Mouse (Mus musculus) erythroblast, adult 5-6 weeks (primary cell): ENCODE data around the gene Pdilt. TPM values are rescaled to one million over a fixed set of nuclear protein-coding genes. Genes with fewer than 3 reads are reported as not detected.

Source experiments
- ATAC-seq: replicated peaks from 2 replicates; pipeline ENCODE4 v1.8.0; 2016; ENCODE audit warnings: moderate number of reproducible peaks, mild to moderate bottlenecking, moderate TSS enrichment, inconsistent platforms; ENCODE audit not compliant: poor library complexity, low FRiP score, severe bottlenecking
- total RNA-seq, 2 experiments: library from RNA; stranded (forward) in 1 of 2; stranded (reverse) in 1 of 2; fragments of 150-400 nt in 1 of 2; fragments of 200-764, 138-1000 nt in 1 of 2; gene quantifications; 2 replicates each; pipeline versions ENCODE4 v1.2.3 to v1.2.4; 2015 to 2017; ENCODE audit warnings: low replicate concordance in 2 of 2

Pdilt gene
- total RNA-seq, 2 experiments from 2014 or later = not detected

DNA sequence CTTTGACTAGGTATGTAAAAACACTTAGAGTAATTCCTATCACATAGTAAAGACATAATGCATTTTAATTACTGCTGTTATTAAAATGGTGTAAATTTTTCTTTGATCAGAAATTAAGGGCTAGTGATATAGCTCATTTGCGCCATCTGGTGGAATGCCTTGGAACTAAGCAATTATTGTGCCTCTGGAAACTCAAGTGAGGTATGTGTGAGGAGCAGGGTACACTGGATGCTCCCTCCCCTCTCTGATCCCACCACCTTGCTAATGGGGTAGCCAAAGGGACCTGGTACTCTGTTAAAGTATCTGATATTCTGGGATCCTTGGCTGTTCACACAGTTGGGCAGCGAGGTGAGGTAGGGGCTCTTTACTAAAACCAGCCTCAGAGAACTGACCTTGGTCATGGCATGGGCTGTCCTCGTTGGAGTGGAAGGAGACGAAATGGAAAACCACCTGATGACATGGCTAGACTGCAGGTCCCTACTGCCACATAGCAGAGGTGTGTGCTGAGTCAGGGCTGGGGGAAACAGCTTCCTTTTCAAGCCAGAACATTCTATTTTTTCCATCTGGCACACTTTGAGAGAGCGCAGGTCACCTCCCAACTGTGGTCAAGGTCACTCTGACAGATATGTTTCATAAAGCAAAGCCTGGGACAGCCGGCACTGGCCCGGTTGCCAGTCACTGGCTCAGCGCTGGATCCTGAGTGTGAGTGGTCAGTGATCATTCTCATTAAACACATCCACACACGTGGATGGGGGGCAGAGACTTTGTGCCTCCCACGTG lies 7.6 kb downstream of the Pdilt start:
- no peak for ATAC-seq

DNA sequence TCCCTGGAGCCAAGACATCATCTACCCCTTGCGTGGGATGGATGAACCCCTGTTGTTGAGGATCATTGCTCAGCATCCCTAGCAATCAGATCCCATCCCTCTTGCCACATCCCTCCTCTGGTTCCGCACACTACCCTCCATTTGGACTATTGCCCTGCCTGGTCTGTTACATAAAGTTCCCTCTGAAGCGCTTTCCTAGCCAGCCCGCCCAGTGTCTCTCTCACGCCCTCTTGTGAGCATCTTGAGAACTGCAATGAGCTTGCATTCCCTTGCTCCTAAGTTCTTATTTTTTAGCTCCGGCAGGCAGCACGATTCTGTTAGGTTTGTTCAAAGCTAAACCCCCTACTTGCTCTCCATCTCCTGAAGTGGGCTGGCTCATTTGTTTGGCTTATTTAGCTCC lies 10.2 kb downstream of the Pdilt start:
- ATAC-seq = no peak

DNA sequence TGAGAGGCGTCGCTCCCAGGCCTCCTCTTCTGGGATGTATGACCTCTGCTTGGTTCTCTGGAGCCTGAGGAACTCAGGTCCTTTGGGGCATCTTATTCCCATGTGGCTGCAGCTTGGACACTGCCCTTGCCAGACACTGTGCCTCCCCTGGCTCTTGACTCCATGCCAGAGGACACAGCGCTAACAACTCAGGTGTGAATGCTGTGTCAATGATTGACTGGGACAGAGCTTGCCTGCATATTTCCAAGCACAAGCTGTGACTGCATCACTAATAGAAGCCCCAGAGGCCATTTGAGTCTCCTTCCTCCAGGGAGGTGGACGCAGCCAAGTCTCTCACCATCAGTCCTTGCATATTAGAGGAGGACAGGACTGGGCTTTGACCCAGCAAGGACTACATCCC lies 12.1 kb downstream of the Pdilt start:
- no peak for ATAC-seq

DNA sequence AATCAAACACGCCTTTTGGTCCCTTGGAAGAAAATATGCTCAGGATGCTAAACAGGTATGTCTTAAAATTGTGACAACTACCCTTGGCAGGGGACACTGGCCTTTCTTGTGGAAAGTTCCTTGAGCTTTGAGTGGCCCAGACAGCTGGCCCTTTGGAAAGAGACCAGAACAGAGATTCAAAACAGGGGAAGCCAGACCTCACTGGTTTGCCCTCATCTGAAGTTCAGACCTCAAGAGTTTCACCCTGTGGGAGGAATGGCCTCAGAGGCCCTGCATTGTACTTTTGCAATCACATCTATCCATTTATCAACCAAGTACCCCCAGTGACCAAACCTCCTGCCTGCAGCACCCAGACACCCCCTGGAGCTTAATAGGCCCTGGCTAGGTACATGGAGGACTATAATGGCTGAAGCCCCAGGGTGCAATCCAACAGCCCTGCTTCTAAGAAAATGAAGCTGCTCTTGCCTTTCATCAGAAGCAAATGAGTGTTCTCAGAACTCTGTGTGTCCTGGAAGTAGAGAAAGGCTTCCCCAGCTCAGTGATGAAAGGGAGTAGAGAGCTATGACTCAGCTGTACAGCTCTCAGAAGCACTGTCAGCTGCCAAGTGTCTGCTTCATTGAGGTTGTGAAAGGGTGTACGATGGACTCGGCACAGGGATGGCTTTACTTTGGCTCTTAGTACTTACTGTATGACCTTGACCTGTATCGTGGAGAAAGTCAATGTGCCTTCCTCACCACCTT lies 33.1 kb downstream of the Pdilt start:
- no peak for ATAC-seq

DNA sequence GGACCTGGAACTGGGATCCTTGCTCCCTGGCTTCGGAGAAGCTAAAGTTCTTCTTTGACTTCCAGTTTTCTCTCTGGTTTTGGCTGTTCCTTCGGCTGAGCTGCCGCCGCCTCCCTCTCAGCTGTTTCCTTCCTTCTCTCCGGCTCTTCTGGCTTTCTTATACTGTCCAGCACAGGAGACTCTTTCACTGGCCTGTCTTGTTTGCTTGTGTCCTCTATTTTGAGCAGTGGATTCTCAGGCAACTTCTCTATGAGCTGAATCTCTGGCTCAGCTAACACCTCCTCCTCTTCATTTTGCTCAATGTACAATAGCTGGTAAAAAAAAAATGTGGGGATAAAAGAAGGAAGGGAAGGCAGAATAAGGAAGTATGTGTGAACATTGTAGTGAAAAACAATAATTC lies 36.6 kb downstream of the Pdilt start:
- ATAC-seq = no peak

DNA sequence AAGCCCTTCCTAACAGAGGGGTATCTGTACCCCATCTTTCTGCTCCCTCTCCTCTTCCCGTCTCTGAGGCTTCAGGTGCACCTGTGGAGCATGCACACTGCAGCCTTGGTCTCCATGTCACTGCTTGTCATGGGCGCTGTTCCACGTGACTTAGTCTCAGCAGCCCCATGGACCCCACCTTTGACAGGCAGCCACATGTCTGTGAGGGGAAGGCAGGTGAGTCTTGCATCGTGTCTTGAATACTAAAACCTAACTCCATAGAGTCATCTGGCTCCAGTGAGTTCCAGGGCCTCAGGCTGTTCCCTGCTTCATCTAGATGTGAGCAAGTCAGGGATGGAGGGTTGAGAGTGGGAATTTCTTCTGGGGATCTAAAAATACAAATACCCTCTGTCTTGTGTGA lies 39.1 kb downstream of the Pdilt start:
- ATAC-seq = no peak

DNA sequence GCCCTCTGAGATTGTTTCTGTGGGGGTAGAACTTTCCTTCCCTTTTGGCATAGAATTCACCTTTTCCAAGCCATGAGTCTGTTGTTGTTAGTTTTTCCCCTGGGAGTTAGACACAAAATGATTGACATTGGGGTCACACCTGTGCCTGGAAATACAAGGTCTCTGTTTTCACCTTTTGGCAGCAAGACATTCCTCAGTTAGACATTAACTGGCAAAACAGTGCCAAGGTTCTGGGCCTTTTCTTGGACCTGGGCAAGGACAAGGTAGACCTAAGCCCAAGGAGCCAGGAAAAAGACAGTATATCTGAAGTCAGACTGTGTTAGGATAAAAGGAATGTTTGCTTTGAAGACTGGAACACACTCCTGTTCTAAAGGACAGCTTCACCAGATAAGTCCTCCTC lies 44.0 kb downstream of the Pdilt start, which contains the start of gene Umod:
TSS of gene Umod (minus strand) at position 27 of the 400 bp plus-strand sequence.
- no peak for ATAC-seq

DNA sequence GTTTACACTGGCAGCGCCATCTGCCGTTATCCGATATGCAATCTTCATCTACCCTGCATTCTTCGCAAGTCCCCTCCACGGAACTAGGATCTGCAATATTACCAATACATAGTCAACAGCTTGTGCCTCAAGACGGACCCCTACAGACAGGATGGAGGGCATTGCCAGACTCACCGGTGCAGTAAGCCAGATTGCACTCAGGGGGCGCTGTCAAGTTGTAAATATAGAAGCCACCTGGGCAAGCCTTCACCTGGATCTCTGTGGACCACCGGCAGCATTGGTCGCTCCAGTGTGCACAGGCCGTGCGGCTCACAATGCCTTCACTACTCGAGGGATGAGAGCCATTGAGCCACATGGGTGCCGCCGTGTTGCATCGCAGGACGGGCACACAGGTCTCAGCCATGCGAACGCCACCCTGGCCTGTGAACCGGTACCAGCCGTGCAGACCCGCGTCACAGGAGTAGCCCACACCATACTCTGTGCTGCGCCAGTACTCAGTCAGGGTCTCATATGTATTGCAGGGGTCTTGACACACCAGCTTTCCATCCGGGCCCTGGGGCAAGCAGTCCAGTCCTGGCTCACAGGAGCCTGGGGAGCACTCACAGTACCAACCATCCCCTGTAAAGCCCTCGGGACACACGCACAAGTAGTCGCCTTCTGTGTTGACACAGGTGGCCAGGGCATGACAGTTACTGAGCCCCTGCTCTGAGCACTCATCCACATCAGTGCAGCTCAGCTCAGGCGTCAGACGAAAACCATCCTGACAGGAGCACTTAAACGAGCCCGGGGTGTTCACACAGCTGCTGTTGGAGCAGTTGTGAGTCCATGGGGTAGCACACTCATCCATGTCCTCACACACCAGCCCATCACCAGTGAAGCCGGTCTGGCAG lies 46.5 kb downstream of the Pdilt start:
- ATAC-seq = no peak

DNA sequence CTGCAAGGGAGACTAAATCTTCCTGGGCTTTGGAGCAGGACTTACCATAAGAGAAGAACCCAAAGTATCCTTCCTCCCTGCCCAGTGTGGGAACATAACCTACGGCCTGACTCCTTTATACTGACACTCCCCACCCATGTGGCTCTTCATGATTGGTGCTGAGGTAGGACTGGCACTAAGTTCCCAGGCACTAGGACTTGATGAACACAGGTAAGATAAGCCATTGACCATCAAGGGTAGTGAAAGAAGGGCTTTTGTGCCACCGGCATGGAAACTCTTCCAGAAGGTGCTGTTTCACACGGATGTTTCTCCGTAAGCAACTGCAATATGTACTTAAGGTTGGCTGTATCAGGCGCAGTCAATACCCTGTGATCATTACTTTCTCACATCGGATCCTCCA lies 64.1 kb downstream of the Pdilt start, which contains the start of gene Gp2:
TSS of gene Gp2 (minus strand) at position 101 of the 400 bp plus-strand sequence.
- no peak for ATAC-seq

DNA sequence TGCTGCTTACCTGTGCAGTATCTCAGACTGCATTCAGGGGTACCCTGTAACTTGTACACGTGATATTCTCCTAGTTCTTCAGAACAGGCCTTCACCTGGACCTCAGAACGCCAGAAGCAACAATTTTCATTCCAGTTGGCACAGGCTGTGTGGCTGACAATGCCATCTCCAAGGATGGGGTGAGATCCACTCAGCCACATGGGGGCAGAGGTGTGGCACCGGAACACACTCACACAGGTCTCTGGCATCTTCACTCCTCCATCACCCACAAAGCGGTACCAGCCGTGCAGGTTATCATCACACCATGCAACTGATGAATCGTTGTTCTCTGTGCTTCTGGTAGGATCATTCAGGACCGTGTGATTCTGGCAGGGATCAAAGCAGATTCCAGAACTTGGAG lies 69.1 kb downstream of the Pdilt start:
- no peak for ATAC-seq

DNA sequence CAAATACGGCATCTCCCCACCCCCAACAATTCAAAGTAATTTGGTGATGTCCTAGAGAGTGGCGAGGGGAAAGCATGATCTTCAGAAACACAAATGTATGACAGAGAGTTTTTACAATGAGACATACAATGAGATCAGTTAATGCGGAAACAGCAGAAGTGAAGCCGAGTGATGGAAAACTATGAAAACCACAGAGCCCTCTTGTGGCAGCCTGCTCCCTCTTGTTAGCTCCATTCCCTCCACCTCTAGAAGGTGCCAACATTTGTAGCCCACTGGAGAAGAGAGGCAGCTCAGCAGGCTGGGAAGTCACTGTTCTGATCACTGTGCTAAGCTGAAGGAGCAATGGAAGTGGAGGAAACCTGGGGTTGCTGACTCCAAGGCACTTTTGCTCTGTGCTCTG lies 79.4 kb downstream of the Pdilt start:
- ATAC-seq = no peak

DNA sequence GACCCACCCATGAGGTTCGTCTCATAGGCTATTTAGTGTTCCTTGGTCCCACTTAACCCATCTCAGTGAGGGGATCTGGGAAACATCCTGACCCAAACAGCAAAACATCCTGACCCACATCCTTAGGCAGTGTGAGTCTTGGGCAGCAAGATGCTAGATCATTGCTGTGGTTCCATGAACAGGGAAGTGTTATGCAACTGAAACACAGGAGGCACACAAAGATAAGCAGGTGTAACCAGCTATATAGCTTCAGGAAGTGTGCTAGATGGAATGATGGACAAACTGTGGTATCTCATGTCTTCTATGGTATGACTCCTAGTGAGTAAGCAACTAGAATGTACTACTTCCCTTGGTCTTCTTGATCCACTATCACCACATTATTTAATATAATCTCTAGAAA lies 81.4 kb downstream of the Pdilt start:
- no peak for ATAC-seq

Other genes with a start within 250 kb of the Pdilt start
- gene Gp2, start 64.2 kb downstream of the Pdilt start, total RNA-seq (2015; ENCODE audit: low replicate concordance) = not detected in 2 replicates
- not detected in 2 replicates for gene Gp2, start 64.2 kb downstream of the Pdilt start, total RNA-seq (2017; ENCODE audit: low replicate concordance)
- not detected in 2 replicates for gene Umod, start 44.2 kb downstream of the Pdilt start, total RNA-seq (2015; ENCODE audit: low replicate concordance)
- not detected in 2 replicates for gene Umod, start 44.2 kb downstream of the Pdilt start, total RNA-seq (2017; ENCODE audit: low replicate concordance)
- gene Acsm5, start 4.0 kb downstream of the Pdilt start, total RNA-seq (2015; ENCODE audit: low replicate concordance) = not detected in 2 replicates
- gene Acsm5, start 4.0 kb downstream of the Pdilt start, total RNA-seq (2017; ENCODE audit: low replicate concordance) = not detected in 2 replicates
- not detected in 2 replicates for gene Acsm2, start 30.9 kb upstream of the Pdilt start, total RNA-seq (2015; ENCODE audit: low replicate concordance)
- gene Acsm2, start 30.9 kb upstream of the Pdilt start, total RNA-seq (2017; ENCODE audit: low replicate concordance) = not detected in 2 replicates
- gene Acsm1, start 83.5 kb upstream of the Pdilt start, total RNA-seq (2015; ENCODE audit: low replicate concordance) = not detected in 2 replicates
- not detected in 2 replicates for gene Acsm1, start 83.5 kb upstream of the Pdilt start, total RNA-seq (2017; ENCODE audit: low replicate concordance)
- gene Acsm4, start 166.5 kb upstream of the Pdilt start, total RNA-seq (2015; ENCODE audit: low replicate concordance) = not detected in 2 replicates
- gene Acsm4, start 166.5 kb upstream of the Pdilt start, total RNA-seq (2017; ENCODE audit: low replicate concordance) = not detected in 2 replicates
- gene Thumpd1, start 197.3 kb upstream of the Pdilt start, total RNA-seq (2015; ENCODE audit: low replicate concordance) = 5.0 and 7.5 TPM in 2 replicates
- 8.6 and 9.9 TPM in 2 replicates for gene Thumpd1, start 197.3 kb upstream of the Pdilt start, total RNA-seq (2017; ENCODE audit: low replicate concordance)
- gene Acsm3, start 237.4 kb upstream of the Pdilt start, total RNA-seq (2015; ENCODE audit: low replicate concordance) = not detected in 2 replicates
- not detected in 2 replicates for gene Acsm3, start 237.4 kb upstream of the Pdilt start, total RNA-seq (2017; ENCODE audit: low replicate concordance)